Comparison of ENCODE assay signal across 9 mouse cellular contexts in genomic region chr11:55015831-55016241, GRCm38 (mm10). TPM values are rescaled to one million over a fixed set of nuclear protein-coding genes. Genes with fewer than 3 reads are reported as not detected.
DNase-seq lines count a peak whose midpoint lies in the region.
"Had no signal": no experiment of that assay in that cellular context is flagged by ENCODE, and none has a peak within 500 bp of the region (broad histone marks: within the 10 kb centered on the region; RNA-seq: fewer than 3 reads in every experiment).

No protein-coding gene starts in this region.

- intact Hi-C loops in heart, postnatal 25 days (cut with DNase I) = no loop called here
- intact Hi-C loops in heart, postnatal 10 days (cut with DNase I) = no loop called here
- intact Hi-C loops in left cerebral cortex, postnatal 14 days (cut with DNase I) = no loop called here

- H3K4me3 ChIP-seq in embryonic facial prominence, embryonic 10.5 days = no peak overlapping the region
- H3K4me3 ChIP-seq: limb, embryonic 12.5 days had no signal

- no peaks in the 10 kb centered on the region for H3K27me3 ChIP-seq in embryonic facial prominence, embryonic 10.5 days (replicated peaks; ENCODE audit: low read depth, poor library complexity, severe bottlenecking)
- H3K27me3 ChIP-seq: limb, embryonic 12.5 days had no signal

- peak overlapping the region; percentile 26; the same call in 1 of the 2 replicates for H3K27ac ChIP-seq in embryonic facial prominence, embryonic 10.5 days (replicated peaks)
- H3K27ac ChIP-seq: limb, embryonic 12.5 days had no signal

- WGBS in embryonic facial prominence, embryonic 10.5 days = 69% methylated on average over 9 of the region's 9 CpGs

- H3K4me1 ChIP-seq in embryonic facial prominence, embryonic 10.5 days = peaks cover 28% of the 10 kb centered on the region

- peak; percentile 97 for DNase-seq in heart, adult 11 months
- no peak for DNase-seq in heart, postnatal 25 days (ENCODE audit: low spot score)
- DNase-seq in adrenal gland, adult (ENCODE audit: inconsistent age in 2 of 2, low spot score in 1 of 2) = peak; percentile 74 to 87
- DNase-seq in embryonic facial prominence, embryonic 10.5 days (ENCODE audit: low spot score) = no peak
- peak; percentile 78 to 82 for DNase-seq in heart, postnatal 10 days
- peak; percentile 51 for DNase-seq in left cerebral cortex, postnatal 14 days (ENCODE audit: low spot score in 2 of 2)
- peak; percentile 40 for DNase-seq in telencephalon, adult 2 months (ENCODE audit: low read depth, low spot score)
- DNase-seq in spleen, postnatal 4 days (ENCODE audit: low spot score in 2 of 2) = no peak

- no peaks in the 10 kb centered on the region for H3K9me3 ChIP-seq in embryonic facial prominence, embryonic 10.5 days
- H3K9me3 ChIP-seq: limb, embryonic 12.5 days had no signal

- peaks cover 28% of the 10 kb centered on the region for H3K36me3 ChIP-seq in embryonic facial prominence, embryonic 10.5 days (replicated peaks)

RNA-seq across cellular contexts. Expression of gene Anxa6, which starts 17.4 kb away (rescaled TPM):
- total RNA-seq in heart, postnatal 25 days (2021) = 100 to 1,000 TPM; 240 to 246 TPM
- 56.5 and 66.7 TPM in 2 replicates for polyA plus RNA-seq in embryonic facial prominence, embryonic 10.5 days (2016; fragmentation: Nextera tagmentation; extraction: Ambion mirVana)
- 100 to 1,000 TPM; 319 to 333 TPM for total RNA-seq in heart, postnatal 10 days (2021)
- total RNA-seq in left cerebral cortex, postnatal 14 days (2021) = 10 to 100 TPM; 84.5 to 90.8 TPM

RNA-seq across cellular contexts. Expression of gene Tnip1, which starts 53.1 kb away (rescaled TPM):
- 10 to 100 TPM; 27.1 to 29.8 TPM for total RNA-seq in heart, postnatal 25 days (2021)
- 11.7 and 11.9 TPM in 2 replicates for polyA plus RNA-seq in embryonic facial prominence, embryonic 10.5 days (2016; fragmentation: Nextera tagmentation; extraction: Ambion mirVana)
- 10 to 100 TPM; 33.4 to 37.1 TPM for total RNA-seq in heart, postnatal 10 days (2021)
- 10 to 100 TPM; 32.4 to 35.0 TPM for total RNA-seq in left cerebral cortex, postnatal 14 days (2021)

Comparison
In these comparisons a context has a peak if more than half of its experiments do, and no peak if none do; other contexts are left out.
1. DNase-seq: peak in heart, adult 11 months (single experiment), adrenal gland, adult (2 of 2), heart, postnatal 10 days (2 of 2), left cerebral cortex, postnatal 14 days (2 of 2) and telencephalon, adult 2 months (single experiment); none in heart, postnatal 25 days (single experiment), embryonic facial prominence, embryonic 10.5 days (single experiment) and spleen, postnatal 4 days (0 of 2).